Mouse (Mus musculus): ENCODE measurements around the gene Fbxl17.

DNA sequence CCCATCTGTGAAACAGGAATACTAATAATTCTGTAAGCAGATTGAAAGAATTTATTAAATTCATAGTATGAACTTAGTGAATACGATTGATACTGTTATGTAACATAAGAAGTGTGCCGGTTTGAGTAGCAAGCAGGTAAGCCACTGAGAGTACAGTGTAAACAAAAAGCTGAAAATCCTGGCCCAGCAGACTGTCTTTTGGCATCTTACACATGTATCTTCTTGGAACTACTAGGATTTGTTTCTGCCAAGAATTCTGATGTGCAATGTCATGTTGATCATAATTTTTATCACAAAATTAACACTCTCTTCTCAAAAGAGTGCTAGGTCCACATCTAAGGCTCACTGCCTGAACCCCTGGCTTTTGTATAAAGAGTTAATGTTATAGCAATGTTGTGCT is 304.3 kb downstream of the Fbxl17 start:
- TF ChIP-seq CTCF (IDR thresholded peaks at IDR 0.05 in 2 of 3, conservative IDR thresholded peaks at IDR 0.05 in 1 of 3; ENCODE audit: control insufficient read depth in 1 of 3, insufficient read depth in 1 of 3, low read depth in 2 of 3, low read length in 3 of 3, poor library complexity in 1 of 3, severe bottlenecking in 1 of 3) (no peak), POLR2AphosphoS5 (IDR thresholded peaks at IDR 0.05; ENCODE audit: borderline replicate concordance, low read depth, low read length) (no peak), MYC (IDR thresholded peaks at IDR 0.05; ENCODE audit: low read depth, low read length) (no peak), ZC3H11A (IDR thresholded peaks at IDR 0.05; ENCODE audit: low read depth, low read length) (no peak), UBTF (IDR thresholded peaks at IDR 0.05; ENCODE audit: borderline replicate concordance, insufficient read depth, low read depth, low read length) (no peak), MEF2A (IDR thresholded peaks at IDR 0.05; ENCODE audit: extremely low read depth, insufficient replicate concordance, low read depth, low read length, poor library complexity, severe bottlenecking) (no peak), MXI1 (IDR thresholded peaks at IDR 0.05; ENCODE audit: low read depth, low read length) (no peak), EP300 (IDR thresholded peaks at IDR 0.05; ENCODE audit: low read depth in 1 of 2, low read length in 2 of 2) (no peak), GATA1 (IDR thresholded peaks at IDR 0.05; ENCODE audit: low read depth, low read length) (no peak), TBP (IDR thresholded peaks at IDR 0.05; ENCODE audit: low read depth, low read length) (no peak), NRF1 (IDR thresholded peaks at IDR 0.05; ENCODE audit: insufficient read depth, low read depth, low read length, poor library complexity, severe bottlenecking) (no peak), POLR2A (IDR thresholded peaks at IDR 0.05; ENCODE audit: control insufficient read depth in 1 of 2, insufficient read depth in 1 of 2, low read depth in 1 of 2, low read length in 2 of 2, poor library complexity in 1 of 2) (no peak), SMC3 (IDR thresholded peaks at IDR 0.05; ENCODE audit: low read depth, low read length) (no peak)

Measured in MEL (cell line).